ENCODE assay signal across 12 mouse cellular contexts in the genomic region with DNA sequence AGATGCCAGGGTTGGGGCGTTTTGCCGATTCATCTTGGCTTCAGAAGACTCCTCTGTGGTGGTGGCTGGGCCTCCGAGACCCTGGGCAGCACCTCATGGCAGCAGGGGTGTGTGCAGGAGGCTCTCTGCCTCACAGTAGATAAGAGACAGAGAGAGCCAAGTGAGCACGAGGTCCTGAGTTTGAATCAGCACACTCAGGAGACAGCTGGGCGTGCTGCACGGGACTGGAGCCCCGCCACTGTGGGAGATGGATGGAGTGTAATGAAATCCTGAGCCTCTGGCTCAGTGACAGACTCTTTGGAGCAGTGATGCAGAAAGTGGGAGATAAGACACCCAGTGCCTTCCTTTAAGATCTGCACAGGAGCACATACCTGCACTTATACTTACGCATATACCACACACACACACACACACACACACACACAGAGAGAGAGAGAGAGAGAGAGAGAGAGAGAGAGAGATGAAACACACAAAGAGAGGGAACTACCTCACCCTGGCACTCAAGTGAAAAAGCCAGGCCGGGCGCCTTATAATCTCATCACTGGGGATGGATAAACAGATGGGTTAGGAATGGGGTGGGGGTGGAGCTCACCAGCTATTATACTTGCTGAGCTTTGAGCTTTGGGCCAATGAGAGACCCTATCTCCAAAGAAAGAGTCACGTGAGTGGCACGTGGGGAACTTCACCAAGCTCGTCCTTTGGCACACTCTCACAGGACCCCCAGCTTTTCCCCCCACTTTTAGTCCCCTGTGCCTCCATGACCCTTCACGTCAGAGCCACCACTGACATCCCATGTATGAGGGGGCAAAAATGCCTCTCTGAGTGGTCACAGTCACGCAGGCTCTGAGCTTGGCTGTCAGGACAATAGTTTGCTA. TPM values are rescaled to one million over a fixed set of nuclear protein-coding genes. Genes with fewer than 3 reads are reported as not detected.
DNase-seq lines count a peak whose midpoint lies in the region; ATAC-seq and TF ChIP-seq lines count a peak whose summit lies in the region.
"Had no signal": no experiment of that assay in that cellular context is flagged by ENCODE, and none has a peak within 500 bp of the region (broad histone marks: within the 10 kb centered on the region; RNA-seq: fewer than 3 reads in every experiment).

No protein-coding gene starts in this region.

- H3K4me3 ChIP-seq in intestine, embryonic 14.5 days (ENCODE audit: low read depth, low read length), result no peak overlapping the region
- no peak overlapping the region for H3K4me3 ChIP-seq in intestine, postnatal 0 days (ENCODE audit: low read depth, low read length)
- H3K4me3 ChIP-seq in intestine, embryonic 16.5 days (ENCODE audit: low read length), result no peak overlapping the region
- H3K4me3 ChIP-seq: forebrain, embryonic 13.5 days; liver, embryonic 15.5 days had no signal

- 71% methylated on average over 15 of the region's 15 CpGs for WGBS in intestine, embryonic 14.5 days
- 68% methylated on average over 15 of the region's 15 CpGs for WGBS in intestine, postnatal 0 days
- WGBS in intestine, embryonic 16.5 days, result 65% methylated on average over 15 of the region's 15 CpGs

- TF ChIP-seq CTCF in intestine, postnatal 0 days (IDR thresholded peaks at IDR 0.05; ENCODE audit: low read depth), result no peak

- no peak for ATAC-seq in intestine, embryonic 14.5 days (replicated peaks; ENCODE audit: low FRiP score, low TSS enrichment, low read depth)
- ATAC-seq in intestine, postnatal 0 days, result no peak
- no peak for ATAC-seq in intestine, embryonic 16.5 days
- ATAC-seq: forebrain, embryonic 13.5 days had no signal

- peak overlapping the region; percentile 73; the same call in 1 of the 2 replicates for H3K27ac ChIP-seq in intestine, embryonic 14.5 days (ENCODE audit: low read depth)
- no peak overlapping the region for H3K27ac ChIP-seq in intestine, postnatal 0 days (ENCODE audit: low read depth, low read length)
- peak overlapping the region; percentile 19 for H3K27ac ChIP-seq in intestine, embryonic 16.5 days (ENCODE audit: low read length)
- H3K27ac ChIP-seq: forebrain, embryonic 13.5 days; liver, embryonic 15.5 days had no signal

- H3K9me3 ChIP-seq in intestine, embryonic 14.5 days (ENCODE audit: control insufficient read depth, low read length), result no peaks in the 10 kb centered on the region
- no peaks in the 10 kb centered on the region for H3K9me3 ChIP-seq in intestine, postnatal 0 days (ENCODE audit: control insufficient read depth)
- no peaks in the 10 kb centered on the region for H3K9me3 ChIP-seq in intestine, embryonic 16.5 days (ENCODE audit: control insufficient read depth, low read length)
- H3K9me3 ChIP-seq: forebrain, embryonic 13.5 days; liver, embryonic 15.5 days had no signal

- no peaks in the 10 kb centered on the region for H3K36me3 ChIP-seq in intestine, embryonic 14.5 days (ENCODE audit: control insufficient read depth, insufficient read depth, low read length)
- H3K36me3 ChIP-seq in intestine, postnatal 0 days (ENCODE audit: control insufficient read depth, insufficient read depth), result no peaks in the 10 kb centered on the region
- H3K36me3 ChIP-seq in intestine, embryonic 16.5 days (ENCODE audit: control insufficient read depth, insufficient read depth, low read length), result no peaks in the 10 kb centered on the region
- H3K36me3 ChIP-seq: liver, embryonic 15.5 days had no signal

- H3K4me1 ChIP-seq in intestine, embryonic 14.5 days (replicated peaks; ENCODE audit: control insufficient read depth, insufficient read depth, low read length), result peaks cover 12% of the 10 kb centered on the region
- H3K4me1 ChIP-seq in intestine, postnatal 0 days (replicated peaks; ENCODE audit: control insufficient read depth, insufficient read depth, low read length), result 0 out of 2 replicates have a peak, but pooled peaks cover 4% of the 10 kb centered on the region
- peaks cover 12% of the 10 kb centered on the region; the same call in 1 of the 2 replicates for H3K4me1 ChIP-seq in intestine, embryonic 16.5 days (ENCODE audit: control insufficient read depth, insufficient read depth, low read length)
- H3K4me1 ChIP-seq: forebrain, embryonic 13.5 days; liver, embryonic 15.5 days had no signal

- no peak overlapping the region for H3K9ac ChIP-seq in intestine, embryonic 14.5 days (ENCODE audit: low read length)
- no peak overlapping the region for H3K9ac ChIP-seq in intestine, postnatal 0 days (ENCODE audit: low read depth, low read length)
- no peak overlapping the region for H3K9ac ChIP-seq in intestine, embryonic 16.5 days (ENCODE audit: low read depth, low read length)
- H3K9ac ChIP-seq: forebrain, embryonic 13.5 days; liver, embryonic 15.5 days had no signal

- H3K27me3 ChIP-seq in intestine, embryonic 14.5 days (replicated peaks; ENCODE audit: control insufficient read depth, insufficient read depth, low read length), result no peaks in the 10 kb centered on the region
- no peaks in the 10 kb centered on the region for H3K27me3 ChIP-seq in intestine, postnatal 0 days (replicated peaks; ENCODE audit: control insufficient read depth, insufficient read depth, low read length)
- no peaks in the 10 kb centered on the region for H3K27me3 ChIP-seq in intestine, embryonic 16.5 days (replicated peaks; ENCODE audit: control insufficient read depth, insufficient read depth, low read length)
- H3K27me3 ChIP-seq: CH12.LX; forebrain, embryonic 13.5 days; liver, embryonic 15.5 days had no signal

- DNase-seq in intestine, embryonic 14.5 days (ENCODE audit: low spot score), result no peak
- DNase-seq in NIH3T3 (ENCODE audit: low read depth), result peak; percentile 11
- DNase-seq in heart, adult 8-10 months (ENCODE audit: low spot score), result peak; percentile 21
- DNase-seq in thymus, postnatal 0 days (ENCODE audit: low spot score), result no peak
- no peak for DNase-seq in frontal cortex, adult 2 months (ENCODE audit: extremely low spot score in 1 of 2, low spot score in 1 of 2)
- no peak for DNase-seq in Muller cell, postnatal 12 days (ENCODE audit: inconsistent ontology term)

- H3K4me2 ChIP-seq in intestine, embryonic 14.5 days (ENCODE audit: low read length), result no peak overlapping the region
- H3K4me2 ChIP-seq in intestine, postnatal 0 days (replicated peaks; ENCODE audit: low read depth), result no peak overlapping the region
- H3K4me2 ChIP-seq in intestine, embryonic 16.5 days (ENCODE audit: low read depth, low read length), result no peak overlapping the region
- H3K4me2 ChIP-seq: forebrain, embryonic 13.5 days; liver, embryonic 15.5 days had no signal

RNA-seq across cellular contexts. Expression of a gene that starts 37.2 kb away (rescaled TPM):
- polyA plus RNA-seq in intestine, embryonic 14.5 days (2014; fragmentation: Nextera tagmentation; extraction: Ambion mirVana), result 26.2 and 44.3 TPM in 2 replicates
- polyA plus RNA-seq in intestine, postnatal 0 days (2015; fragmentation: Nextera tagmentation; extraction: Ambion mirVana), result 34.6 and 39.3 TPM in 2 replicates
- 10 to 100 TPM; 47.1 to 58.4 (median 50.7) TPM for total RNA-seq in heart, adult 8-10 months (2022)
- polyA plus RNA-seq in intestine, embryonic 16.5 days (2015; fragmentation: Nextera tagmentation; extraction: Ambion mirVana), result 56.8 and 60.7 TPM in 2 replicates
- 11.7 and 12.4 TPM in 2 replicates for polyA plus RNA-seq in thymus, postnatal 0 days (2015; fragmentation: Nextera tagmentation; extraction: Ambion mirVana)
- polyA plus RNA-seq in frontal cortex, adult 2 months (2012; rRNA removed), result 9.0 and 11.9 TPM in 2 replicates

RNA-seq across cellular contexts. Expression of a gene that starts 44.3 kb away (rescaled TPM):
- 2.2 and 2.7 TPM in 2 replicates for polyA plus RNA-seq in intestine, embryonic 14.5 days (2014; fragmentation: Nextera tagmentation; extraction: Ambion mirVana)
- 1.1 and 1.2 TPM in 2 replicates for polyA plus RNA-seq in intestine, postnatal 0 days (2015; fragmentation: Nextera tagmentation; extraction: Ambion mirVana)
- total RNA-seq in heart, adult 8-10 months (2022), result 1 to 10 TPM; 1.1 to 2.0 (median 1.7) TPM
- polyA plus RNA-seq in intestine, embryonic 16.5 days (2015; fragmentation: Nextera tagmentation; extraction: Ambion mirVana), result 1.6 and 1.7 TPM in 2 replicates
- polyA plus RNA-seq in thymus, postnatal 0 days (2015; fragmentation: Nextera tagmentation; extraction: Ambion mirVana), result 1.4 and 1.9 TPM in 2 replicates
- polyA plus RNA-seq in frontal cortex, adult 2 months (2012; rRNA removed), result 24.1 and 25.2 TPM in 2 replicates
- total RNA-seq: CH12.LX; common myeloid progenitor, adult 5-6 weeks had no signal

Comparison
In these comparisons a context has a peak if more than half of its experiments do, and no peak if none do; other contexts are left out.
1. DNase-seq: peak in NIH3T3 (single experiment) and heart, adult 8-10 months (single experiment); none in intestine, embryonic 14.5 days (single experiment), thymus, postnatal 0 days (single experiment), frontal cortex, adult 2 months (0 of 2) and Muller cell, postnatal 12 days (single experiment).